Mouse (Mus musculus) heart, adult 11 months (tissue): ENCODE measurements around the gene Slc19a2.
"Not testable (repeated sequence)": the region's sequence is repeated elsewhere in the genome, so short reads cannot be mapped to it uniquely, and the experiment has no call there.

Experiments used
- DNase-seq: peaks from one replicate; pipeline ENCODE4 v3.0.0; 2022

Gene Slc19a2

DNA sequence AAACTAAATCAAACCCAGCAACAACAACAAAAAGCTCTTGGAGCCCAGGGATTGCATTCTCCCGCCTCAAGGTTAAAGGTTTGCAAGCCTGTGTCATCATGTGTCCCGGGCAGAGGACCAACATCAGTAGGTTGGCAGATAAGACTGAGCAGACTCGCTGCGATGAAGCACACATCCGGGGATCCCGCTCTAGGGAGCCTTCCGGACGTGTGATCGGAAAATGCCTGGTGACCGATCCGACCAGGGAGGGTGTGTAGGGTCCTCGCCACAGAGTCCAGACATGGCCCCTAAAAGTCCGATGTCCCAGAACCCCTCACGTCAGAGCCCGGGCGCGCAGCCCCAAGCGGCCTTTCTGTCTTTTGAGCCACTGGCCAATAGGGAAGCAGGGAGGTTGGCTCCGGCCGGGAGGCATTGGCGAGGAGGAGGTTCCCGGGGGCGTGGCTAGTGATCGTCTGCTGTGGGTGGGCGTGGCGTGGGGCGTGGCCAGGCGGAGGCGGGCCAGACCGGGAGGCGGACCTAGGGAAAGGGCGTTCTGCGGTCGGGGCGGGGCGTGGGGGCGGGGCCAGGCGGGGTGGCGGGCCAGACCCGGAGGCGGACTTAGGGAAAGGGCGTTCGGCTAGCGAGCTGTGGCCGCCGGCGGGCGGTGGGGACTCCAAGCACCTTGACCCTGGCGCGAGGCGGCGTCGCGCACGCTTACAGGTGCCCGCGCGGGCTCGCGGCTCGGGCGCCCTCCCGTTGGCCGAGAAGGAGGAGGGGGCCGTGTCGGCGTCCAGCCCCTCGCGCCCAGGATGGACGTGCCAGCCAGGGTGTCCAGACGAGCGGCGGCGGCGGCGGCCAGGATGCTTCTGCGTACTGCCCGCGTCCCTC, at the start of gene Slc19a2:
Slc19a2 (plus strand) TSS at position 582 of the 867 bp plus-strand sequence.
- peak; percentile 100 for DNase-seq

DNA sequence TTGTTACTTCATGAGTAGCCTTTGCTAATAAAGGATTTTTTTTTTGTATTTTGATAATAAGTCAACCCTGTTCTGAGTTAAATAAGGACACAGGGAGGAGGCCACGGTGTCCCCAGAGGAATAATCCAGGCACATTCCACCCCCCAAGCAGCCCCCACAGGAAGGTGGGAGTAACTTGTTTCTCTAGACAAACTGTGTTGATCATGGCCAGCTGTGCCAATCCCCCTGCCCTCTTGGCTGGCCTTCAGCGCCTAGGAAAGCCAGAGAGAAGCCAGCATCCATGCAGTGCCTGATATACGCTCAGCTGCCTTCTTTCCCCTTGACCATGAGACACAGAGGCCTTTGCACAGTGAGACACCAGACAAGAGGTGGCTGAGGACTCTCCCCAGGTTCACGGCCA, 49.3 kb upstream of the Slc19a2 start:
- DNase-seq = peak; percentile 83

DNA sequence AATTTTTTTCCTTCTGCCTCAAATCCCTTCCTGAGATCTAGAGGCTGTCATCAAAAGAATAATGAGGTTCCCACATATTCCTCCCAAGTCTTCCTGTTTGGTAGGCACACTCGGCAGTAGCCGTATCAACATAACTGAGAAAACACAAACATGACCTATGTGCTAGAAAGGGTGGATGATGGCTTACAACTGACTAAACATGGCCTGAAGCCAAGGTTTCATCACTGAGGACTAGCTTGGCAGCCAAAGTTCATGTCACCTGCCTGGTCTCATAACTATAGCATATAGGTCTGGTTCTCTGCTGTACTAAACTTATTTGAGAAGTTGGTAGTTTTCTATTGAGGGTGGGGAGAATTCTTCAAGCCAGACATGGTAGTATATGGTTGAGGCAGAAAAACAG, 40.4 kb upstream of the Slc19a2 start:
- DNase-seq = peak; percentile 43

DNA sequence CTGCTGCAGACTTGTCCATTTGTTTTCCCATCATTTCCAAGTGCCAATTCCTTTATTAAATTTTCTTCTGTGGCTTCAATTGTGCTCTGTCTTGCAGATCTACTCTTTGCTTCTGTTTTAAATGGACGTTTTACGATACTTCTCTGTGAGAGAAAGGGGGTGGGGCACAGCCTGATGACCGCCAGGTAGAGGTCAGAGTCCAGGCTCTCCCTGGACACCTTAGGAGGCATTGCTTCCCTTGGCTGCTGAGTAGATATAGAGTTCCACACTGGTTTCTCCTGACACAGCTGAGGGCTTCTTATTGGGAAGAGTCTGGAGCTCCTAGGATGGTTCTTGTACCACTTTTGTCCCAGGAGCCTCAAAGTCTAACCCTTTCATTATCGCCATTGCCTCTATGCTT, 37.9 kb upstream of the Slc19a2 start:
- no peak for DNase-seq

DNA sequence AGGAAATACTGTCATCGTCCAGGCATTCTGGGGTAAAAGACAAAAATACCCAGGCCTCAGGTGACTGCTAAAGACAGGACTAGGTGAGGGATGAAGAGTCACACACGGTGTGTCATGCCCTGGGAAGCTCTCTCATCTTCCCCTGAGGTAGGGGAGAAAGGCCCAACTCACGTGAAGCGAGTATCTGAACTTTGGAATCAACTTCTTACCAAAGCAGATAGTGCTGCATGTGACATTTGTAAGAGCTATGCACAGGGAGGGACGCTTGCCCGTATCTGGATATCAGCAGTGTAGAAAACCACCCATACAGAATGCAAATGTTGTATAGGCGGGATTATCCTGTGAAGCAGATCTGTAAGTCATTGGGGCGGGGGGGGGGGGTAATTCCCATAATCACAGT, 36.2 kb upstream of the Slc19a2 start:
- DNase-seq = no peak

DNA sequence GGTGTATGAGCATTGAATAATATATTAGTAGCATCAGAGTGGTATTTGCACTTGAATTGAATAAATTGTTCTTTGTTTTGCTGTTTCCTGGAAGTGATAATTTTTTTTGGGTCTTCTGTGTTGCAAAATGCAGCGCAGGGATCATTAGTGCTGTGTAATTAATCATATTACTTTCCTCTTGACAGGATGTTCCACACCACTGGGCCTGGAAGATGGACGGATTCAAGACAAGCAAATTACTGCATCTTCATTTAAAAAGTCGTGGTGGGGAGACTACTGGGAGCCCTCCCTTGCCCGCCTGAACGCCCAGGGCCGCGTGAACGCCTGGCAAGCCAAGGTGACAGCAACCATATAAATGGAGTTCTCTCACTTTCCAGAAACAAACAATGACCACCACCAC, 34.7 kb upstream of the Slc19a2 start:
- no peak for DNase-seq

DNA sequence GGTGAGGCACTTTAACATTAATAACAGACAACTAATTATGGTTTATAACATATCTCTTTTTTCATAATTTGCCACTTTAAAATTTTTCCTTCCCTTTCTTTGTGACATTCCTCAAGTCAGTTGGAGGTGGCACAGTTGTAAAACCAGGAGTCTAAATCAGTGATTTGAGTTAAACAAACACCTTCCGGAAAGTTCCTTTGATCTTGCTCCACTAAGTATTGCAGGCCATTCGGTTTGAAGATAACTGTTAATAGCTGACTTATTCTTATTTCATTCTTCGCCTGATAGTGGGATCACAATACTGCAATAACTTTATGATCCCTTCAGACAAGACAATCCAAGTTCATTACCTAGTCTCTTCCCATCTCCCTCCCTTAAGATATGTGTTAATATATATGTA, 33.7 kb upstream of the Slc19a2 start:
- DNase-seq = no peak

DNA sequence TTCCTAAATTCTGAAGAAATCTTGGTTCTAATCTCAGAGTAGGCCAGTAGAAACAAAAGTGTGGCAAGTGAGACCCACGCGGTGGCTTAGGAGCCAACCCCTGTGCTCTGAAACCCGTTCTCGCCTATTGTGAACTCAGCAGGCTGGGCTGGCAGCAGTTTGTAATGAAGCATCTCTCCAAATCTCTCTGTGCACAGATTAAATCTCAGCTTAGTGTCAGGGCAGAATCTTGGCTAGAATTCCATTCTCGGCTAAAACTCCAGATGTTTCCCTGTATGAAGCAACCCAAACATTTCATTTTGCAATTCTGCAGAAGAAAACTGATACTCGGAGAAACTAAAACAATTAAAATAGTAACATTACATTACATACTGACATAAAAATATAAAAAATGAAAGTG, 33.3 kb upstream of the Slc19a2 start:
- DNase-seq = no peak

DNA sequence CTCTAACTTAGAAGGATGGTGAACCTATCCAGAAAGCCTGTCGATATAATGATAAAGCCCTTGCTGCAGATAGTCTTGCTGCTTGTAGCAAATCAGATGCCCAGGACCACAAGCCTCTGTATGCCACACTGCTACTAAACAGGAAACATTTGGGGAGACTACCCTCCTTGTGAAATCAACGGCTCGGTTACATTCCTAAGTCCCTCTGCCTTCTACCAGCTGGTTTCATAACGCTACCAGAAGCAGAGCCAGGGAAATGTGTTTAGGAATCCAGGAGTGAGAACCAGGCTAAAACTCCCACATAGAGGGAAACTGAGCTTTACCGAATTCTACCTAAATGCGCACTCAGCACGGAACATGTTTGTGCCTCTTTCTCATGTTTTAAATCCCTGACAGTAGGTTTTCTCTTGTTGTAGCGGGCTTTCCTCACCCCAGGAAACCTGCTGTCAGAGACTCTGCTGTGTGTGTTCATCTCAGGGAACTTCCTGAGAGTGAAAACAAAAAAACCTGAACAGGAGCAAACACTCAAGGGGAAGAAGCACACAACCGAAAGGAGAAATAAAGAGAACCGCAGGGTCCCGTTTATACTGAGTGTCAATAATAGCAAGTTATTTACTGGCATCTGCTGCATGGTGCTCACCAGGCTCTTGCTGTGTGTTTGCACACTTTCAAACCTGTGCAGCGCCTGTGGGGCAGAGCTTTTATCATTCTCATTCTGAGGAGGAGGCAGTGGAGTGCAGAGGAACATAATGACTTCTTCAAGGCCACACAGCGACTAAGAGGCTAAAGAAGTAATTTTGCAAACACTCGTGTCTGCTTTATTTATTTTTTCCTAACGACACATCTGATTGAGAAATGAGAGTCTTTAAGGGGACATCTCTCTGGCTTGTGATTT, 30.8 kb upstream of the Slc19a2 start:
- no peak for DNase-seq

DNA sequence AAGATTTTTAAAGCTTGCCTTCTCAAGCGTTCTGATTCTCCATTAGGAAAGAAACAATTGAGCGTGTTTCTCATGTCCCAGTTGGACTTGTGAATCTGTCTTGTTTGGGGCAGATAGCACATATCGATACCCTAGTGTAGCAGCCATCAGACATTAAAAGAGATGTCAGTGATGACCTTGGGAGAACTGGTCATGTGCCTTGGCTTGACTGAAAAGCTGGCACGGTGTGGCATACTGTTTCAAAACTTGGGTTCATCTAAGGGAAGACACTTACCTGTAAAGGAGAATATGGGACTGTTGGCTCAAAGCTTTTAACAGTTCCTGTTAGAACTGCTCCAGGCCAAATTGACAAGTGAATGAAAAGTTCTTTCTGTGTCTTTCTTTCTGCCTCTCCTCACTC, 28.6 kb upstream of the Slc19a2 start:
- DNase-seq = no peak

DNA sequence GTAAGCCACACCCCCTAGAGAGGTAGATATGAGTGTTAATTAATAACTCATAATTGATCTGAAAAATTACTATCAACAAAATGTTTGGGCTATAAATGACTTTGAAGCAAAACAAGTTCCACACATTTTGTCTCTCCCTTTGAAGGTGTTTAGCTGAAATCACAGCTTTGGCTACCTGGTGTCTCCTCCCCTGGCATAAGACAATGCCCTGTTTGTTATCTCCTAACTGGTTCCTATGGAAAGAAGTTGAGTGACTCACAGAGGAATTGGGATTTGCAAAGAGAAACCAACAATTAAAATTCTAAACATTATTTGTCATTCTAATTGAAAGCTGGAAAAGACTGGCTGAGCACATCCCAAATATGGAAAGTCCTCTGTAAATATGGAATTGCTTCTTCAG, 25.8 kb upstream of the Slc19a2 start:
- DNase-seq = no peak

DNA sequence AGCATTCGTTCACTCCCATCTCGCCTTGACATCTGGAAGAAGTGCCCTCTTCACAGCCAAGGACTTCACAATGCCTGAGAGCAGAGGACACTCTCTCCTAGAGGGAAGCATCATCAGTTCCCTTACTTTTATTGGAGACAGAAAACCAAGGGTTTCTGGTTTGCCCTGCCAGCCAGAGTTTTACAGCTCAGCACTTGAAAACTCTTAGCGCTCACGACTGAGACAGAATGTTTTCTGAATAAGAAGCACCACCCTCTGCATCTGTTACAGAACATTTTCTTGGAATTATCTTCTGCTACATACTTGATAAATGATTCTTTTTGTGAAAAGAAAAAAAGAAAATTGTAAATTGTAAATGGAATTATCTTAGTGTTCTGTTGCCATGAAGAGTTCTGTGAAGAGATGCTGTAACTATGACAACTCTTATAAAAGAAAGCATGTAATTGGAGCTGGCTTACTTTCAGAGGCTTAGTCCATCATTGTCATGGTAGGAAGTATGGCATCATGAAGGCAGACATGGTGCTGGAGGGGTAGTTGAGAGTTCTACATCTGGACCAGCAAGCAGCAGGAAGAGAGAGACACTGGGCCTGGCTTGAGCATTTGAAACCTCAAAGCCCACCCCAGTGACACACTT, 16.8 kb upstream of the Slc19a2 start:
- DNase-seq = not testable (repeated sequence)

DNA sequence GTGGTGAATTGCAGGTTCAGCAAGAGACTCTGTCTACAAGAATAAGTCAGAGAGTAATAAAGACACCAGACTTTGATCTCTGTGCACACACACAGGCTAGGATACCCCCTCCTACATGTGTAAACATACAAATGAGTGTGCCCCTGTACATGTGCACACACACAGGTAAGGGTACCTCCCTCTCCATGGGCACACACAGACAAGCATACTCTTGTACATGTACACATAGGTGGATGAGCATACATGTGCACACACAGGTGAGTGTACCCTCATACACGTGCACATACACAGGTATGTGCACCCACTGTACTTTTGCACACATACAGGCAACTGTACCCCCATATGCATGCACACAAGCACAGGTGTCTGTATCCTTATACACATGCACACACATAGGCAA, 15.4 kb upstream of the Slc19a2 start:
- no peak for DNase-seq

DNA sequence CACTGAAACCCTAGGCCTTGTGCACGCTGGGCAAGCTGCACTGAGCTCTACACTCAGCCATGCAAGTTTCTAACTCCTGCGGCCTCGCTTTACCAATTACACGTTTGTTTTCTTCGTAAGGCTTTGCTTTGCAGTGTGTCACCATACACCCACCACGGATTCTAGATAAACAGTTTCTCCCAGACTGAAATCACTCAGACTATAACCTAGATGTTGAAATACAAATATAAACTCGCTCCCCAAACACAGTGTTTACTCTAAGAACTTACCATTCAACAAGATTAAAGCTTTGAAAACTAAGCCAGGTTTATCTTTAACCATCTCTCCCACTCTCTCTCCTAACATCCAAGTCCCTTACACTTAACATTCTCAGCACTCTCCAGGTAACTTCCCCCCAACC, 13.8 kb upstream of the Slc19a2 start:
- no peak for DNase-seq

DNA sequence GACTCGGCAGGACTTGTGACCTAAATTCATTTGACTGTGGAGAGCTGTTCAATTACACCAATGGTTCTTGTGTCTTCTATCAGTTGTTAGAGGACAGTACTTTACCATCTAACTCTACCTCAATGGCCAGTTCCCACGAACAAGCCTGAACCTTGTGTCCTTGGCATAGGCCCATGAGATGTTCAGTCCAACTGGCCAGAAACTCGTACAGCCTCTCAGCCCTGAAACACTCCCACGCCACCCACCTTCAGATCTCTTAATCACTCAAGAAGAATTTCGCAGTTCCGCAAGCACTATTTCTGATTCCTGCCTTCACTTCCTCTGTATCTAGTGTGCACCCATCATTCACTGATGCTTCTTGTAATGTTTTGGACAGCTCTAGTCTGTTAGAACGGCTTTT, 12.8 kb upstream of the Slc19a2 start:
- DNase-seq = peak; percentile 91

DNA sequence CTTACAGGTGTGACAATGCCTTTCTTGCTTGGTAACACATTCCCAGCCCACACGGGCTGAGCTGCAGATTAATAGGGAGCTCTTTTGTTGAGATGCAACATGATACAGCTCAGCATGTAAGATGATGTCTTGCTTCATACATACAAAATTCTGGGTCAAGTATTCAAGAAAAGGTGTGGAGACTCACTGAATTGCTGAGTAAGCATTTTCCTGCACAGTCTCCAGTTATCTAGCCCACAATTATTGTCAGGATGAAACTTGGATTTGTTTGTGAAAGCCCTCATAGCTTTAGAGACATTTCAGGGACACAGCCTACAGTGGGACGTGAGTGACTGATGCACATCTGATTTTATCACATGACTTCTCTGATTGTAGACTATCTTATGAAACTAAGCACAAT, 7.4 kb upstream of the Slc19a2 start:
- no peak for DNase-seq

DNA sequence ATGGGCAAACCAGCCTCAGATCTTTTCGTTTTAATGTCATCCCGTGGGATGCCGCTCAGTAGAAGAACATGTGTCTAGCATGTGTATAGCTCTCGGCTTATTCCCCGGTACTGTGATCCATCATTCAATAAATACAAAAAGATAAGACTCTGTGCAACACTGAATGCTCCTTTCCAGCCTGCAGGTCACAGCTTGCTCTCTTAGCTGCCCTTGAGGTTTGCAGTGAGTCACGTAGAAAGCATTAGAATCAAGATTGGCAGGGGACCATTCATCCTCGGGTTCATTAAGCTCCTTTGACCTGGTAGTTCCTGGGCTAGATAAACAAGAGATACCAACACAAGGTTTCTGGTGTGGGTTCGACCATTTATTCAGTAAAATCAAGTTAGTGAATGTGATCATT, 6.0 kb upstream of the Slc19a2 start:
- no peak for DNase-seq

DNA sequence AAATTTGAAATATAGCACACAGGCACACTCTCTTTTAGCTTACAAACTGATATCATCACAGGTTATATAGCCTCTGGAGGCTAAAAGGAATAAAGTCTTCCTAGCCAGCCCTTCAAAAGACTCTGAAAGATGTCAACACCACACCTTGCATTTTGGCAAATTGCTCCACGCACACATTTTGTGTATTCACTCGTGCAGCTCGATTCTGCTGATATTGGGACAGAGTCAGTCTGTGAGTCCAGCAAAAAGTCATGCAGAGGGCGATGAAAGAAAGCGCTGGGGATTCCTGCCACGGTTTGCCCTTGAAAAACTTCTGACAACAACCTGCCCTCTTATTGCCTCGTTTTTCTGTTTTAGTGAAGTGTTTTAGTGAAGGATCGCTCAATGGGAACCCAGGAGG, 1.4 kb upstream of the Slc19a2 start:
- no peak for DNase-seq

DNA sequence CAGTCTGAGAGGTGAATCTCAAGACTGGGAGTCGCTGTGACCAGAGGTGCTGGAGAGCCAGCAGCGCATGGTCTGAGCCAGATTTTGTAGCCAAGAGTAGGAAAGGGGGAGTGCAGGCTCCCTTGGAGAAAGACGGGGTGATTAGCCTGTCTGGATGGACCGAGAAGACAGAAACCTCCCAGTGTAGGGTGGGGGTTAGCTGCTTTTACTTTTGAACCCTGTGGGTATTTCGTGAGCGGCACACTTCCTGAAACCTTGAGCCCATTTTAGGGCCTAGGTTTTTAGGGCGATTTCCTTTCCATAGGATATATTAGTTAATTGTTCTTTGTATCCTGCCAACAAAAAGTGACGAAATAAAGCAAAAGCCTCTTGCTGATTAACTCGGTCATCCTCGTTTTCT, 875 bp upstream of the Slc19a2 start:
- peak; percentile 92 for DNase-seq

DNA sequence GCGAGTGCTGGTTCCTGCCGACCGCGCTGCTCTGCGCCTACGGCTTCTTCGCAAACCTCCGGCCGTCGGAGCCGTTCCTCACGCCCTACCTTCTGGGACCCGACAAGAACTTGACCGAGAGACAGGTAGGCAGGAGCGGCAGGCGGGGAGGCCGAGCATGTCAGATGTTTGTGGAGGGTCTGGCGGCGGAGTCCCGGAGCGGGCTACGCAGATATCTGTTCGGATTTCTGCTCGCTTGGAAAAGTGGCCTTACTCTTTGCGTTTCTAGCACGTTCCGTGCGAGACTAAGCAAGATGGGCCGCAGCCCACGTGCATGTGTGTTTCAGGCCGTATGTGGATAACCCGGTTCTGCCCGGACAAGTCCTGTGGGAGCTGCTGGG, 476 bp downstream of the Slc19a2 start:
- no peak for DNase-seq

DNA sequence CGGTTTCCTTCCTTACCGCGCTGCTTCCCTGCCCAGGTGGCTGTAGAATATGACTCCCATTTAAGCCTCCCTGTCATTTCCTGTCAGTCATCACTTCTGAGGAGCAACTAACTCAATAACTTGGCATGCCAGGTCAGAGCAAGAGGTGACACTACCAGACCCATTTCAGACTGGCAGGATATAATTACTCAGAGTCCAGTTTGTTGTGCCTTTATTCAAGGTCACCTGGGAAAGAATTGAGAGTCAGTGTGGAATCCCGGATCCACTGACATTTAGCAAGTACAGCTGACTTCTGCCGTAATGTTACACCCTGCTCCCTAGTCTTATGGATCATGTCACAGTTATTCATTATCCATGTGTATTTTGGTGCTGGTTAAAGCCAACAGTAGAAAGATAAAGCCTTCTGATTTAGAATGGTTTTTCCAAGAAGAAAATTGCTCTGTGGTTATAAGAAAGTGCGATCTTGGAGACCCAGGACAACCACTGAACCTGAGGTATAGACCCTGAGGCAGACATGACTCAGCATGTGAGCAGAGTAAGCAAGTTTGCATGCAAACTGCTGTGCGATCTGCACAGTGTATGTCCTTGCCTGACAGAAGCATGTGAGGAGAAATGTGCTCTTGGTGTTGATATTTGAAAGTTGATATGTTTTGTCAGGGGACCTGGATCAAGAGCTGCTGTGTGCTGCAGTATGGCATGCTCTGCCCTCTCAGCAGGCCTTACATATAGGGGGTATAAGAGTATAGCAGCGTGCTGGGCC, 1.7 kb downstream of the Slc19a2 start:
- DNase-seq = no peak

DNA sequence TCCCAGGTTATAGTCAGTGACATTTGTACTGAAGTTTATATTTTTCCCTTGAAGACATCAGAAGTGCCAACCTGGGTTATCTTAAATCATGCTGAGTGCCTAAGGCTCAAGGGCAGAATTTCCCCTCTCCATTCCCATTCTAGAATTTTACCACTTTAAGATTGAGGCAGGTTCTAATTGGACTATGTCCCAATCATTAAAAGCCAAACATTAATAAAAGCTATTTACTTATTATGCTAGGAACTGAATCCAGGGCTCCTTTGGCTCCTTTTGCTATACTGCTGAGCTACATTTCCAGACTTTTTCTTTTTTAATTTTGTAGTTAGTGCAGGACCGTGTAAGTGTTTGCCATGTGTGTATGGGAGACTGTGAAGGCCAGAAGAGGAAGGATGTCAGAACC, 2.6 kb downstream of the Slc19a2 start:
- DNase-seq = no peak

DNA sequence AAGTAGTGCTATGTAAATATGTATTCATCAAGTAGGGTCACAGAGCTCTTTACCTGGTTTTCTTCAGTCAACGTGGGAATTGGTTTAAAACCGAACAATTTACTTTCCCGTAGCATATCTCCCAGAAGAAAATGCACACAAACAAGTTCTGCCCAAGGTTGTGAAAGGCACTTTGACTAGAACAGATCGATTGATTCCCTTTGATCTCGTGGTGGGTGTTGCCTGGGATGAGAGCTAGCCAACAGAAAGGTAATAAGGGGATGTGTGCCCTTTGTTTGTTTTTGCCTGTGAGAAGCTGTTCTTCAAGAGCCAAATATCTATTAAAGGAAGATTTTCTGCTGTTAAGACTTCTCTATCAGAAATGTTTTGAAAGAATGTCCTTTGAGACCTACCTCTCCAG, 3.7 kb downstream of the Slc19a2 start:
- DNase-seq = no peak
